Mouse (Mus musculus) cortical plate, adult 2 months (tissue): ENCODE data around the gene Sema5b.

Experiments used
- CTCF ChIP-seq: fragments of 200-500 bp; IDR thresholded peaks from 2 replicates; pipeline ENCODE4 v1.5.1; 2011; ENCODE audit warnings: mild to moderate bottlenecking, control low read depth, low read length; ENCODE audit not compliant: insufficient read depth; ENCODE audit errors: extremely low read depth
- POLR2A ChIP-seq: fragments of 200-500 bp; IDR thresholded peaks from 2 replicates; pipeline ENCODE4 v1.6.1; 2011; ENCODE audit warnings: mild to moderate bottlenecking, low read length, control low read depth; ENCODE audit not compliant: insufficient read depth; ENCODE audit errors: extremely low read depth

DNA sequence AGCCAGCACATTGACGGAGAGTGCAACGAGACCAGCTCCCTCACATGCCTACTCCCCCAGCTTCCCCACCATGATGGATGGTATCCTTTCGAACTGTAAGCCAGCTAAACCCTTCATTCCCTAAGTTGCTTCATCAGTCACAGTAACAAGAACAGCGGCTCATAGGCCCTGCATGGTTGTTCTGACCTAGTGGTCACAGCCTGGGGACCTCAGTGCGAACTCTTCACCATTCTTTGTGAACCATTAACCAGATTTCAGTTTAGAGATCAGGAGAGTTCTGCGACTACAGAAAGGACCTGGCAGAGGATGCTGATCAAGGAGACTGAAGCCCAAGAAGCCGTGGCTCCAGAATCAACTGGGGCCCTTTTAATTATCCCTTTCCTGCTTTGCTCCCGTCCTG is 36.7 kb upstream of the Sema5b start:
- TF ChIP-seq POLR2A (no peak), CTCF (no peak)
